Mouse (Mus musculus) yolk sac, embryonic 10.5 days (tissue): ENCODE measurements around the gene Bpifa2.
"Not testable (repeated sequence)": the region's sequence is repeated elsewhere in the genome, so short reads cannot be mapped to it uniquely, and the experiment has no call there.

Source experiments
- DNase-seq: peaks from one replicate; pipeline ENCODE4 v3.0.0-alpha.2; 2017; ENCODE audit warnings: low spot score

Gene Bpifa2

GRCm38 (mm10) chr2:154007965-154008364 lies at the start of gene Bpifa2:
Gene Bpifa2 (plus strand): TSS chr2:154008265.
- no peak for DNase-seq

DNA sequence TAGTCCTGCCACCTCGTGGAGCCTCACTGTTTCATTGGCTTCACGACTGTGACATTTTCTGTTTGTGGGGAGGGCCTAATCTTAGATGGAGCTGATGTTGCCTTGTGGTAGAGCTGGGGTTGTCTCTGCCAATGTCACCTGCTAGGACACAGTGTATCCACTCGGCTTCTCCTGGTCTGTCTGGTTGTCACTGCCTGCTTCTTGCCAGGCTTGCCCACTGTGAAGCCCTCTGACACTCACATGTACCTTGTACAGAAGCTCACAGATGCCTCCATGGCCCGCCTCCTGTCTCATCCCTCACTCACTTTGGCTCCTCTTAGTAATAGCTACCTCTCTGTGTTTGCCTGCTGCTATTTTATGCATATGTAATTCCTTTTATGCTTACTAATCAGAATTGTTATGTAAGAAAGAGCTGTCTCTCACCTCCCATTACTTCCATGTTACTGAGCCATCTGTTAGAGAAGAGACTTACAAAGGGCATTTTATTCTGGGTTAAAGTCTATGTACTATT lies 45.2 kb upstream of the Bpifa2 start:
- DNase-seq: no peak

GRCm38 (mm10) chr2:153963334-153963733 lies 44.7 kb upstream of the Bpifa2 start:
- no peak for DNase-seq

GRCm38 (mm10) chr2:153970221-153970620 lies 37.8 kb upstream of the Bpifa2 start:
- DNase-seq: no peak

DNA sequence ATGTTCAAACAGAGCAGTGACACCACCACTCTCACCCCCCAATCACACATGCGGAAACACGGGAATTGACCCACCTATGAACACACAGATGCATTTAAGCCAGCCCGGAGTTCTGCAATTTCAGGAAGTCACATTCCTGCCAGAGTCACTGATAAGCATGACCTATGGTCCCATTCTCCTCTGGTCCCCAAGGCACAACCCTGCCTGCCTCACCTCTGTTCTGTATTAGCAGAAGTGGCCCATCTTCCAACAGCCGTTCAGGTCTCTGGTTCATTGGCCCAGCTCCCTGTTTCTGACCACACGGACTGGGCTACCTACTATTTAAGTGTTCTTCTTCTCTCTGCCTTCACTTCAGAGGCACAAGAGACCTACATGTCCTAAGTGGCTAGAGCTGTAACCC lies 33.5 kb upstream of the Bpifa2 start, which contains the start of gene Bpifa6:
TSS of gene Bpifa6 (plus strand) at position 364 of the 400 bp plus-strand sequence.
- DNase-seq: no peak

- peak; percentile 25 for DNase-seq
These were observed 12.3 kb upstream of the Bpifa2 start for GRCm38 (mm10) chr2:153995770-153996169.

GRCm38 (mm10) chr2:154000501-154000900 lies 7.6 kb upstream of the Bpifa2 start:
- no peak for DNase-seq

GRCm38 (mm10) chr2:154001056-154001455 lies 7.0 kb upstream of the Bpifa2 start:
- DNase-seq: no peak

GRCm38 (mm10) chr2:154004456-154004855 lies 3.6 kb upstream of the Bpifa2 start:
- DNase-seq: no peak

GRCm38 (mm10) chr2:154005094-154005493 lies 3.0 kb upstream of the Bpifa2 start:
- DNase-seq: no peak

GRCm38 (mm10) chr2:154005734-154006133 lies 2.3 kb upstream of the Bpifa2 start:
- no peak for DNase-seq

DNA sequence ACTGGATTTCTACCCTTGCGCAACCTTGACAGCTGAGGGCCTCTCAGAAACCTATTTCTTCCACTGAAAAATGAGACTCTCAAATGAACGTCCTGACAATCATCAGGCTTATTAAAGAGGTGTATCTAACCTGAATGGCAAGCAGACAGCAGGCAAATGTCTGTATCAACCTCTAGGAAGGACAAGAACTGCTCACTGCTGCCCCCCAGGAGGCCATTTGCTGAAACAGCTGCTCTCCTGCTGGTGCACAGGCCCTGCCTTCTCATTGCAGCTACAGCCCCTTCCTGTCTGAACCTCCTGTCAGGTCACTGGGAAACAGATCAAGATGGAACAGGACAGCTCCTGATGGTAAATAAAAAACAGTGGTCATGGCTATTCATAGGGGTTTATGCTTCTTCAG lies 1.7 kb upstream of the Bpifa2 start:
- no peak for DNase-seq

GRCm38 (mm10) chr2:154007381-154007780 lies 684 bp upstream of the Bpifa2 start:
- DNase-seq: no peak

GRCm38 (mm10) chr2:154017990-154018389 lies 9.9 kb downstream of the Bpifa2 start:
- DNase-seq: no peak

GRCm38 (mm10) chr2:154024676-154025075 lies 16.6 kb downstream of the Bpifa2 start:
- not testable (repeated sequence) for DNase-seq

DNA sequence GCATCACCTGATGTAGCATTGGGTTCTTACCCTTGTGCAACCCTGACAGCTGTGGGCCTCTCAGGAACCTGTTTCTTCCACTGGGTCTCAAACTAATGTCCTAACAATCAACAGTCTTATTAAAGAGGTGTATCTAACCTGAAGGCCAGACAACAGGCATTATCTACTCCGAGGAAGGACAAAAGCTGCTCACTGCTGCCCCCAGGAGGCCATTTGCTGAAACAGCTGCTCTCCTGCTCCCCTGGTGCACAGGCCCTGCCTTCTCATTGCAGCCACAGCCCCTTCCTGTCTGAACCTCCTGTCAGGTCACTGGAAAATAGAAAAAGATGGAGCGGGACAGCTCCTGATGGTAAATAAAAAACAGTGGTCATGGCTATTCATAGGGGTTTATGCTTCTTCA lies 30.9 kb downstream of the Bpifa2 start:
- DNase-seq: no peak

DNA sequence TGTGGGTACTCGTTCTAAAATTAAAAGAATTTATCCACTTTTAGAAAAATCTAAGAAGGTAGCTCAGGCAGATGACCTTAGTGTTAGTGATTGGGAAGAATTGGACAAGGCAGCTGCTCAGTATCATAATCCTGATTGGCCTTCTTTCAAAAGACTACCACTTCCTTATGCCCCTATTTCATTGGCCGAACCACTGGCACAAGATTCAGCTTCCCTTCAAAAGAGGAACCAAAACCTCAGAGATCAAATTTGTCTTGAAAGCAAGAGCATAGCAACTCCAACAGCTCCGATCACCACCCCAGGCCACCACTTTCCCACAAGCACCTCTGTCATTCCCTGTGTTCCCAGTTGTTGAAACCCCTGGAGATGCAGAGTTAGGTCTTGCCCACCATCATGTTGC lies 36.7 kb downstream of the Bpifa2 start:
- no peak for DNase-seq

DNA sequence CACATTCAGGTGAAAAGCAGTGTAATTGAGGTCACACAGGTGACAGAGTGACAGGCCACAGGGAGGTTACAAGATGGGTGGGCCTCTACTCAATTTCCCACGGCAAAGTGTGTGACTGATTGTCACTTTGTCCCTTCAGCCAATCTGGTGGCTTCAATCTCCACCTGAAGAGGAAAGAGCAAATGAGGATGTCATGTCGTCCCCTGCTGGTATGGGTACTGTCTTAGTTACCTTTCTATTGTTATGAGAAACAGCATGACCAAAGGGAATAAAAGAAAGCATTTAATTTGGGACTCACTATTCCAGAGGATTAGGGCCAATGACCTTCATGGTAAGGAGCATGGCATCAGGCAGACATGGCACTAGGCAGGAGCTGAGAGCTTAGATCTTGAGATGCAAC lies 50.6 kb downstream of the Bpifa2 start:
- no peak for DNase-seq
